Mouse (Mus musculus): ENCODE results near the gene Orai1.
A peak's percentile ranks its signal among the peaks of the same experiment; 100 is the strongest.

Gene Orai1

DNA sequence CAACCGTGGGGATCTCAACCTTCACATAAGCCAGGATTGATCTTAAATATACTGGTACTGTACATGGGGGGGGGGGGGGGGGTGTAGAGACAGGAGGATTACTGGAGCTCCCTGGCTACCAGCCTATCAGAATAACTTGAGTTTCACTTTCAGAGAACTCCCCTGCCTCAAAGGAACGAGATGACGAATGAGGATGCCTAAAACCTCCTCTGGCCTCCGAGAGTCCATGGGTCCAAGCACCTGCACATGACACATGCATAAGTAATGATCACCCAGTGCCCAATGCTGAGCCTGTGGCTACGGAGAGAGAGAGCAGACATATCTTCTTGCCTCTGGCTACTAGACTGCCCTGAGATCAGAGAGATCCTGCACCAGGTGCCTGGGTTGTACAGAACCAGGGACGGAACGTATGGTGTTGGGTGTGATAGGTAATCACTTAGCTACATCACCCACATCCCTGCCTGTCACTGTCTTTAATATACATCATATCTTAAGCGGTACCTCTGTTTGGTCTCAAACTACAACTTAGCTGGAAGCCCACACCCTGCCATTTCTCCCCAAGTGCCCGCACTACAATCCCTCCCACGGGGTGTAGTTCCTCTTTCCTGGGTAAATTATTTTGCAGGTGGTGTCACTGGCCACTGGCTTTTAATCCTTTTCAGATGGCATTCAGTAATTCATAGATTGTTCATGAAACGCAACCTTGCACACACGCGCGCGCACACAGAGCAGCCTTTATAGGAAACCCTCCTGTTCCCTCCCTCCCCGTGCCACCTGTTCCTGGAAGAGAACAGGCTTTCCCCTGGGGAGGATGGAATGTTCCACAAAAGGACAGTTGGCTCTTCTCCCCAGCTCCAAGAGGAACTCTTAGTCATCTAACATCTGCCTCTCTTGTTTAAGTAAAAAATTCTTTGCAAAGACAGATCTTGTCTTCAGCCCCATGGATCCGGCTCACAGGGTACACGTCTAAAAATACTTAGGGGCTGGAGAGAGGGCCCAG is 17.4 kb upstream of the Orai1 start:
- DNase-seq: no peak

DNA sequence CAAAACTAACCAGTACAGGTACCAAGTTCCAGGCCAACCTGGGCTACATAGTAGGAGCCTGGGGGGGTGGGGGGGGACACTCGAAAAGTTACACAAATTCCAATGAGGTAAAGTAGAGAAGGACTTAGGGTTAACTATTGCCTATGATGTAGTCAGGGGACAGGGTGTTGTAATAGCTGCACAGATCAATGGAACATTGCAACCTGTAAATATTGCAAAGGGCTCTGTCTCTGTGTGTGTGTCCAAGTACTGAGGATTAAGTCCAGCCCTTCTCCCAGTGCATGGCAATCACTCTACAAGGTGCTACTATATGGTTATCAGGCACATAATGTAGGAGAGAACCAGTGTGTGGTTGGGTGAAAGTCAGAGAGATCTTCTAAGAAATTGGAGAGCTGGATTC is 14.0 kb upstream of the Orai1 start:
- no peak for DNase-seq

GRCm38 (mm10) chr5:123005716-123006592 is 8.9 kb upstream of the Orai1 start:
- DNase-seq: no peak

GRCm38 (mm10) chr5:123008877-123009493 is 5.9 kb upstream of the Orai1 start:
- no peak for DNase-seq

DNA sequence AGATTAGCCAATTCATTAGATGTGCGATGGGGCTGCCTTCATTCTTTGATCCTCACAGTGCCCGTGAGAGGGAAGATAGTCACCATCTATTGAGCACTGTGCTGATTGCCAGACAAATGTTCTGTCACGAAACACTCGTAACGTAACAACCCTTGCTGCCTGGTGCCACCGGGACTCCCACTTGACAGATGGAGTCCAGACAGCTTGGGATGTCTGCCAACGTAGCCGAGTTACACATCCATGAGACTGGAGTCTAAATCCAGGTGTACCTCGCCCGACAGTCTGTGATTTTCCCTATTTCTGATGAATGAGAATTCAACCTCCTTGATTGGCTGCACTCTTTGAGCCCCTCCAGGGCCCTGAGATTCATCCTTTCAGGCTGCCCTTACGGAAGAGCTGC is 5.0 kb upstream of the Orai1 start:
- DNase-seq: peak; percentile 82

GRCm38 (mm10) chr5:123010806-123011205 is 4.1 kb upstream of the Orai1 start:
- DNase-seq: no peak

- no peak for DNase-seq
Observed at GRCm38 (mm10) chr5:123011705-123012104, 3.2 kb upstream of the Orai1 start.

GRCm38 (mm10) chr5:123013599-123014315 is 1.1 kb upstream of the Orai1 start:
- DNase-seq: peak; percentile 86

GRCm38 (mm10) chr5:123015915-123016314 is 1.0 kb downstream of the Orai1 start:
- no peak for DNase-seq

GRCm38 (mm10) chr5:123017504-123017903 is 2.6 kb downstream of the Orai1 start:
- no peak for DNase-seq

DNA sequence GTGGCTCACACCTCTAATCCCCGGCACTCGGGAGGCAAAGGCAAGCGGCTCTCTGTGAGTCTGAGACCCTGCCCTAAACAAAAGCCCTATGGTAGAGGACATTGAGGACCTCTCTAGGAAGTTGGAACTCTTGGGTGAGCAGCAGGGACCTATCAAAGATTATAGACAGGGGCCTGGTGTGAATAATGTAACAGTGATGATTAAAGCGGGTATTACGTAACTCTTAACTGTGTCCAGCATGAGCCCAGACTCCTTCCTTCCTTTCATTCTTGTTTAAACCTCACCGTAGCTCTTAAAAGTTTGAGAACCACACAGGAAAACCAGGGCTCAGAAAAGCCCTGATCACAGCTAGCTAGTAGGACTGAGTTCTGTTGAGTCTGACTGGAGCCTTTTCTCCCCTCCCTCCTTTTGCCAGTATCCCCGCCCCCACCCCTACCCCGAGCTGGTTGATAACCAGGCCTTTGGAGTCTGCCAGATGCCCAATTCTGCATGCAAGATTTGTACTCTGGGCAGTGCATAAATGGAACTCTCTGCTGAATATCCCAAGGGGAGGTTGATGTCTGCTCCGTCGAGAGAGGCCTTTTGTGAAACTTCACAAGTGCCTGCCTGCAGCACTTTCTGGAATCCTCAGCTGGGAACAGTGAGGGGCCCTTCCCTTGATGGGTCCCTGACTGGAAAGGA is 4.6 kb downstream of the Orai1 start:
- DNase-seq: no peak

GRCm38 (mm10) chr5:123020426-123020825 is 5.6 kb downstream of the Orai1 start:
- DNase-seq: no peak

DNA sequence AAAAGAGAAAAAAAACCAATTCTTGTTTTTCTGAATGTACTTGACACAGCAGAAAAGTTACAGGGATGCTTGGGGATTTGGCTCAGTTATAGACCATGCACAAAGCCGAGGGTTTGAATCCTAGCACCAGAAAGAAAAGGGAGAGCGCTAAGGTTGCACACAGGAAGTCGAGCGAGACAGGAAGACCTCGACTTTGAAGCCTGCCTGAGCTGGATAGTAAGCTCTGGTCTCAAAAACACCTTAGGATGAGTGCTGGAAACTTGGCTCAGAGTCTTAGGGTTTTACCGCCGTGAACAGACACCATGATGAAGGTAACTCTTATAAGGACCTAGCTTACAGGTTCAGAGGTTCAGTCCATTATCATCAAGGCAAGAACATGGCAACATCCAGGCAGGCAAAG is 6.6 kb downstream of the Orai1 start:
- DNase-seq: no peak

DNA sequence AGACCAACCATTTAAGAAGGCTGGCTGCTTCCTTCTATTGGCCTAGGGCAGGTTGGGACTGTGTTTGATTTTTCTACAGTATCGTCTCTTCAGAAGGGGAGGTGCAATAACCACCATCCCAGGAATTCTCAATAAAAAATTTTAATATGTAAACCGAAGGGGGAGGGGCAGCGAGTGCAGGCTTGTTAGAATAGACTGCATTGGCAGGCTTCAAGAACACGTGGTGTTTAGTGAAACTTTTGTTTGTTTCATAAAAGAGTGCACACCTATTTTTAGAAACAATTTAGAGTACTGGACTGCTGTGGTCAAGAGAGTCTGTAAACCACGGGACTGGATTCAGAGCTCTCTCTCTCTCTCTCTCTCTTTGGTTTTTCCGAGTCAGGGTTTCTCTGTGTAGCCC is 8.2 kb downstream of the Orai1 start:
- no peak for DNase-seq

DNA sequence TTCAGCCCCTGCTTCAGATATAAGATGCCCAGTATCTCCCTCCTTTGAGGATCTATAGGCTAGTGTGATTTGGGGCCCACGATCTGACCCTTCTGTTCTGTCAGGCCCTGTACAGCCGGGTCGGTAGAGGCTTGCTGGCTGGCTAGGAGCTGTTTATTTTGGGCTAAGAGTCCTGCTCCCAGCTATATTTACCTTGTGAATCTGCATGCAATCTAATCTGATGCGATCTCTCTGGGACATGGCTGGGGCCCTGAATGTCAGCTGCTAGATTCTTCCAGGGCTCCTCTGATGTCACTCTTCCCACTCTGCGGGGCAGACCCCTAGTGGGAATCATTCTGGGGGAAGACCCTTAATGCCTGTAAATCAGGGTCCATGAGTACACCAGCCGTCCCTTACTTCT is 9.4 kb downstream of the Orai1 start:
- no peak for DNase-seq

GRCm38 (mm10) chr5:123024965-123025573 is 10.2 kb downstream of the Orai1 start:
- DNase-seq: no peak

DNA sequence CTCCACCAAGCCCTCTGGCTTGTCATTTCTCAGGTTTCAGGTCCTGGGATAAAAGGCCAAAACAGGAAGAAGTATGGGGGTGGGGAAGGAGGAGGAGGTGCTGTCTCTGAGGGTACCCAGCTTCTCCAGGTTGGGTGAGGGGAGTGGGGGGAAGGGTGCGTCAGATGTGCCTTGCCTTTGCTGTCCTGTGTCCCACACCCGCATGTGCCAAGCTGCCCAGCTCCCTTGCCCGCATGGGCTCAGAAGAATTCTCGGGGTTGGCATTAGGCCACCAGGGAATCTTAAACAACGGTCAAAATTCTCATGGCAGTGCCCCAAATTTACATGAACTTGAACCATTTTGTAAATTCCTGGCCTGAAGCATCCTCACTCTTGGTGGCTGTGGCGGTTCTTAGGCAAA is 11.5 kb downstream of the Orai1 start:
- no peak for DNase-seq

- no peak for DNase-seq
Observed at GRCm38 (mm10) chr5:123027436-123027835, 12.6 kb downstream of the Orai1 start.

- no peak for DNase-seq
Observed at GRCm38 (mm10) chr5:123029729-123030128, 14.9 kb downstream of the Orai1 start.

DNA sequence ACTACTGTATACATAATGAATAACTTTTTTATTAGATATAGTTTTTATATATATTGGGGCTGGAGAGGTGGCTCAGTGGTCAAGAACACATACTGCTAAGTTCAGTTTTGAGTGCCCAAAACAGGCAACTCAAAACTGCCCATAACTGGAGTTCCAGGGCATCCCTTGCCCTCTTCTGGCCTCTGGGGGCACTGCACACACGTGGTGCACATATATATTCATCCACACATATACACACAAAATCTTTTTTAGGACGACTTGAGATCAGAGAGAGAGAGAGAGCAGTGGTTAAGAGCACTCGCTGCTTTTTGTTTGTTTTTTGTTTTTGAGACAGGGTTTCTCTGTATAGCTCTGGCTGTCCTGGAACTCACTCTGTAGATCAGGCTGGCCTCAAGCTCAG is 16.4 kb downstream of the Orai1 start:
- DNase-seq: no peak

- DNase-seq: no peak
Observed at GRCm38 (mm10) chr5:123033646-123034160, 18.8 kb downstream of the Orai1 start.

All from cerebellum, adult 9-10 months (tissue).